Comparison of ENCODE assay signal across 9 mouse cellular contexts in the genomic region with DNA sequence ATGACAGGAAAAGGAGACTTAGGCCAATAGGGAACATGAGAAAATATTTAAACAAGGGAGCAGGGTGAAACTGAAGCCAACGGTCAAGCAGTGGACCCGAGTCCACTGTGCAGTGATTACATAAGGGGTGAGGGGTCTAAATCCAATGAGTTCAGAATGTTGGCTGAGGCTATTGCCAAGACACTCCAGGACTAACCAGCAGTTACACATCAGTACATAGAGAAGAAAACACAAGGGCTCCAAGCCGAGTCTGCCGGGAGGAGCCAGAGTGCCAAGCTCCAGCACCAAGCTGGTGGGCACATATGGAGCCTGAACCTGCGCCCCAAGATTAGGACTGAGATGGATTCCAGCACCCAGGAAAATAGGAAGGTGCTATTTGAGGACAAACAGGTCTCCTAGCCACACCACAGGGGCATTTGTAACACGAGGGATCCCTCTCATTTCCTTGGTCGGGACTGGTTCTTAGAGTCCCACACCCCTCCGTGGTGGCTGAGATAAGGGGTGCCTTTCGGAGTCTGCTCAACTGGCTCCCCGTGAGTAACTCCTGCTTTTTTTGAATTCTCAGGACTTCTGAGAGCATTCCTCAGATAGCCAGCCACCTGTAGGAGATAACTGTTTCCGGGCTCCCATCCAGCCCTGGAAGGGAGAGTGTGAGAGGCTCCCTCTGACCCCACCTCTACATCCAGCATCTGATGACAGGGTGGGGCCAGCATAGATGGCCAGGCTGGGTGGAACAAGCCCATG. TPM values are rescaled to one million over a fixed set of nuclear protein-coding genes. Genes with fewer than 3 reads are reported as not detected.
DNase-seq lines count a peak whose midpoint lies in the region; ATAC-seq lines count a peak whose summit lies in the region.
"Had no signal": no experiment of that assay in that cellular context is flagged by ENCODE, and none has a peak within 500 bp of the region (broad histone marks: within the 10 kb centered on the region; RNA-seq: fewer than 3 reads in every experiment).

No protein-coding gene starts in this region.

- no peak for ATAC-seq in erythroblast, adult 5-6 weeks (replicated peaks; ENCODE audit: low FRiP score, poor library complexity, severe bottlenecking)
- ATAC-seq in heart, embryonic 11.5 days (replicated peaks; ENCODE audit: insufficient number of reproducible peaks, low FRiP score, low TSS enrichment): no peak
- no peak for ATAC-seq in hindbrain, embryonic 12.5 days (ENCODE audit: low FRiP score)
- ATAC-seq: forebrain, embryonic 15.5 days had no signal

- no peaks in the 10 kb centered on the region for H3K9me3 ChIP-seq in erythroblast, embryonic 14.5 days (ENCODE audit: control insufficient read depth, low read length)
- H3K9me3 ChIP-seq in heart, embryonic 11.5 days (replicated peaks; ENCODE audit: control insufficient read depth, low read length): no peaks in the 10 kb centered on the region
- no peaks in the 10 kb centered on the region for H3K9me3 ChIP-seq in hindbrain, embryonic 12.5 days (replicated peaks)
- H3K9me3 ChIP-seq: forebrain, embryonic 15.5 days had no signal

- H3K4me2 ChIP-seq in heart, embryonic 11.5 days: peak overlapping the region; percentile 22; the same call in 1 of the 2 replicates
- H3K4me2 ChIP-seq in hindbrain, embryonic 12.5 days (replicated peaks): no peak overlapping the region
- H3K4me2 ChIP-seq: forebrain, embryonic 15.5 days had no signal

- 25% methylated on average over 11 of the region's 11 CpGs for WGBS in heart, embryonic 11.5 days (ENCODE audit: insufficient replicate concordance)
- 81% methylated on average over 11 of the region's 11 CpGs for WGBS in hindbrain, embryonic 12.5 days

- peaks cover 97% of the 10 kb centered on the region for H3K4me1 ChIP-seq in erythroblast, embryonic 14.5 days (ENCODE audit: control insufficient read depth)
- H3K4me1 ChIP-seq in heart, embryonic 11.5 days (ENCODE audit: control insufficient read depth, insufficient read depth, low read length): peaks cover 16% of the 10 kb centered on the region
- H3K4me1 ChIP-seq in hindbrain, embryonic 12.5 days: no peaks in the 10 kb centered on the region
- H3K4me1 ChIP-seq: forebrain, embryonic 15.5 days had no signal

- peak overlapping the region; percentile 50 for H3K27ac ChIP-seq in heart, embryonic 11.5 days (ENCODE audit: low read depth, low read length)
- H3K27ac ChIP-seq in hindbrain, embryonic 12.5 days: no peak overlapping the region
- H3K27ac ChIP-seq: forebrain, embryonic 15.5 days had no signal

- peak; percentile 84 for DNase-seq in kidney, postnatal 14 days
- peak; percentile 76 for DNase-seq in lung, postnatal 10 days
- DNase-seq in left cerebral cortex, adult 11 months (ENCODE audit: low spot score): no peak
- DNase-seq in frontal cortex, postnatal 36 days (ENCODE audit: low spot score in 2 of 2): no peak

- no peaks in the 10 kb centered on the region for H3K27me3 ChIP-seq in erythroblast, embryonic 14.5 days (ENCODE audit: control insufficient read depth)
- no peaks in the 10 kb centered on the region for H3K27me3 ChIP-seq in heart, embryonic 11.5 days (ENCODE audit: control insufficient read depth, insufficient read depth, low read length)
- H3K27me3 ChIP-seq in hindbrain, embryonic 12.5 days: no peaks in the 10 kb centered on the region
- H3K27me3 ChIP-seq: forebrain, embryonic 15.5 days had no signal

- no peak overlapping the region for H3K9ac ChIP-seq in heart, embryonic 11.5 days (ENCODE audit: low read depth, low read length)
- no peak overlapping the region for H3K9ac ChIP-seq in hindbrain, embryonic 12.5 days
- H3K9ac ChIP-seq: forebrain, embryonic 15.5 days had no signal

- H3K4me3 ChIP-seq in erythroblast, embryonic 14.5 days (replicated peaks): peak overlapping the region; percentile 64
- H3K4me3 ChIP-seq in heart, embryonic 11.5 days (ENCODE audit: low read depth, low read length): no peak overlapping the region
- H3K4me3 ChIP-seq in hindbrain, embryonic 12.5 days: no peak overlapping the region
- H3K4me3 ChIP-seq: forebrain, embryonic 15.5 days had no signal

- peaks cover 5% of the 10 kb centered on the region for H3K36me3 ChIP-seq in erythroblast, embryonic 14.5 days (ENCODE audit: control insufficient read depth)
- no peaks in the 10 kb centered on the region for H3K36me3 ChIP-seq in heart, embryonic 11.5 days (ENCODE audit: control insufficient read depth, insufficient read depth, low read length)
- H3K36me3 ChIP-seq in hindbrain, embryonic 12.5 days: no peaks in the 10 kb centered on the region
- H3K36me3 ChIP-seq: forebrain, embryonic 15.5 days had no signal

RNA-seq across cellular contexts. Expression of a gene that starts 46.0 kb away (rescaled TPM):
- 0.87 and 1.0 TPM in 2 replicates for polyA plus RNA-seq in erythroblast, embryonic 14.5 days (2012)
- total RNA-seq in erythroblast, adult 5-6 weeks (2015; ENCODE audit: low replicate concordance): 1.5 and 4.2 TPM in 2 replicates
- total RNA-seq in erythroblast, adult 5-6 weeks (2017; ENCODE audit: low replicate concordance): 2.8 and 3.5 TPM in 2 replicates
- 21.7 and 24.3 TPM in 2 replicates for polyA plus RNA-seq in heart, embryonic 11.5 days (2014; fragmentation: Nextera tagmentation; extraction: Ambion mirVana)
- 16.5 and 18.9 TPM in 2 replicates for polyA plus RNA-seq in hindbrain, embryonic 12.5 days (2016; fragmentation: Nextera tagmentation; extraction: Ambion mirVana)

Comparison
In these comparisons a context has a peak if more than half of its experiments do, and no peak if none do; other contexts are left out.
1. DNase-seq: peak in kidney, postnatal 14 days (single experiment) and lung, postnatal 10 days (single experiment); none in left cerebral cortex, adult 11 months (single experiment) and frontal cortex, postnatal 36 days (0 of 2).